Mouse (Mus musculus): Measurements from ENCODE around the gene Zfpm1.

The Zfpm1 gene

DNA sequence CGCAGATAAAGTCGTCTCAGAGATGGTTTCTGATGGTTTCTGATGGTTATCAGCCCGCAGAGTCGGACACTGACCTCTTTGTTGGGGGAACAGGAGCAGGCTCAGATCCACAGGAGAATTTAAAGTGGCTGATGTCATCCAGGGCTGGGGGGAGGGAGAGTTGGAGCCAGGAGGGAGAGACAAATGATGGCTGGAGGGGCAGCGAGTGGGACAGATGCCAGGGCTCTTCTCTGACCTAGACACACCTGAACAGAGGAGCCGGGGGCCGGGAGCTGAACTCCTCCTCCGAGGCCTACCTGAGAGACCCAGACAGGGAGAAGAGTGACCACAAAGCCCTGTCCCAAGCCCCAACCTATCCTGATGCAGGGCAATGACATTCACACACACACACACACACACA lies 47.1 kb downstream of the Zfpm1 start:
- no peak for DNase-seq

- DNase-seq, result no peak
These were observed 47.8 kb downstream of the Zfpm1 start for GRCm38 (mm10) chr8:122329553-122330239.

DNA sequence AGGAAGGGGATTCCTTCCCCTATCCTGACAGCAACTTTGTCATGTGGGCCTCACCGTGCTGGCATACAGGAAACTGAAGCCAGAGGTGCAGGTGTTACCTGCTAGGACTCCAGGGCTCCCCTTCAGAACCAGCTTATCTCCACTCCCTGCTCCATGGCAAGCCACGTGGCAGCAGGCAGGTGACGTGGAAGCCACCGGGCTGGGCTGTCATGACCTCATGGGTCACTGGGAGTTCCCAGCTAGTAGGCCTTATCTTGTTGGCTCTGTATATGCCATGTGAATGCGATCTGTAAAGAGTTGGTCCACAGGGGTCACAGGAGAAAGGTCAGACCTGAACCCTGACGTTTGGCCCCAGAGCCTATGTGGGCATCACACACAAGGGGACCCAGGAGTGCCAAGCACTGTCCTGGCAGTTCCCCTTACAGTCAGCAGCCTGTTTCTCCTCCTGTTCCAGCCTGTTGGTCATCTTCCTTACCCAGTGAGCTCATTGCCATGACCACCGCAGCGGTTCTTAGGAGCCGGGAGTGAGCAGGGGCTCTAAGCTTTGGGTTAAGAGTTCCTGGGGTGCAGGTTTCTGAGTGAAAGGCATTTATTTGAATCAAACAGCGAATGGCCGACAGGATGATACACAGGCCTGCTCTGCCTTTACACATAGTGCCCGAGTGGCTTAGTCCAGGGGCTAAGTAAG lies 48.6 kb downstream of the Zfpm1 start:
- DNase-seq, result no peak

DNA sequence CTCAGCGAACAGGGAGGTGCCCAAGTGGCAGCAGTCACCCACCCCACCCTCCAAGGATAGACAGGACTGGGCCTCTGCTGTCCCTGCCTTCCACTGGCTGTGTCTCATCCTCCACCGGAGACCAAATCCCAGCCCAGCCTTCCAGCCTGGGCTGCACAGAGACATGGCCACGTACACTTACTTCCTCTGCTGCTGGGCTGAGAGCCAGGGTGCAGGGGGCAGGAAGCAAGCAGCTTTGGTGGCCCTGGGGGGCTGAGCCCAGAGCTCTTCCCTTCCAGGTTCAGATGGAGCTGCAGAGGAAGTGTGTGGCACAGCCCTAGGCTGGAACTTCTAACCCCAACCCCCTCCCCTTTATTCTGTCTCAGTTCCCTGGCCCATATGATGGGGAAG lies 49.2 kb downstream of the Zfpm1 start:
- DNase-seq, result peak; percentile 81 to 84

- peak; percentile 77 to 91 for DNase-seq
These were observed 51.0 kb downstream of the Zfpm1 start for GRCm38 (mm10) chr8:122332753-122333506.

- no peak for DNase-seq
These were observed 51.6 kb downstream of the Zfpm1 start for GRCm38 (mm10) chr8:122333531-122333930.

DNA sequence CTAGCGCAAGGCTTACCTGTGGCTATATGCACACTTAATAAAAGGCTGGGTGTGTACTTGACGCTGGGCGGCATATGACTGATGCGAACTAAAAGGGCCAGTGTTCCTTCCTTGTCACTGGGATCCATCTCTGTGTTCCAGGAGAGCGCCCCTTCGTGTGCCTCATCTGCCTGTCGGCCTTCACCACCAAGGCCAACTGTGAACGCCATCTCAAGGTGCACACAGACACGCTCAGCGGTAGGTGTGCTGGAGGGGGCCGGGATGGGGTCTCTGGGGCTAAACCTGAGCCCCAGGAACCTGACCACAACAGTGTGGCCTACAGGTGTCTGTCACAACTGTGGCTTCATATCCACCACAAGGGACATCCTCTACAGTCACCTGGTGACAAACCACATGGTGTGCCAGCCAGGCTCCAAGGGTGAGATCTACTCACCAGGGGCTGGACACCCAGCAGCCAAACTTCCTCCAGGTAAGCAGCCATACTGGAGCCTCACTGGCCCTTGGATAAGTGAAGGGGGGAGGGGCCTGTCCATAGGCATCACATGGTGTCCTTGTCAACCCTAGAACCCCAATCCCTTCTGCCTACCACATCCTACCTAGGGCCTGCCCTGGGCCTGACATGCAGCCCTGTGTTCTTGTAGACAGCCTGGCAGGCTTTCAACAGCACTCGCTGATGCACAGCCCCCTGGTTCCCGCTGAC lies 53.0 kb downstream of the Zfpm1 start:
- peak in 1 of 2 experiments; percentile 18 for DNase-seq

- peak; percentile 21 to 65 for DNase-seq
These were observed 53.8 kb downstream of the Zfpm1 start for GRCm38 (mm10) chr8:122335638-122336250.

DNA sequence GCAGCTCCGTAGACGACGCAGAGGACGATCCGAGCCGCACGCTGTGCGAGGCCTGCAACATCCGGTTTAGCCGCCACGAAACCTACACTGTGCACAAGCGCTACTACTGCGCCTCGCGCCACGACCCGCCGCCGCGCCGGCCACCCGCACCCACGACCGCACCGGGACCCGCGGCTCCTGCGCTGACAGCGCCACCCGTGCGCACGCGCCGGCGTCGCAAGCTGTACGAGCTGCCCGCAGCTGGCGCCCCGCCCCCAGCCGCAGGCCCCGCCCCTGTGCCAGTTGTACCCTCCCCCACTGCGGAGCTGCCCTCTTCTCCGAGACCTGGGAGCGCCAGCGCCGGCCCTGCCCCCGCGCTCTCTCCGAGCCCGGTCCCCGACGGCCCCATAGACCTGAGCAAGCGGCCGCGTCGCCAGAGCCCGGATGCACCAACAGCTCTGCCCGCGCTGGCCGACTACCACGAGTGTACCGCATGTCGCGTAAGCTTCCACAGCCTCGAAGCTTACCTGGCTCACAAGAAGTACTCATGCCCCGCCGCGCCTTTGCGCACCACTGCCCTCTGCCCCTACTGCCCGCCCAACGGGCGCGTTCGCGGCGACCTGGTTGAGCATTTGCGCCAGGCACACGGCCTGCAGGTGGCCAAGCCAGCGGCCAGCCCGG lies 54.4 kb downstream of the Zfpm1 start:
- peak; percentile 47 to 77 for DNase-seq

DNA sequence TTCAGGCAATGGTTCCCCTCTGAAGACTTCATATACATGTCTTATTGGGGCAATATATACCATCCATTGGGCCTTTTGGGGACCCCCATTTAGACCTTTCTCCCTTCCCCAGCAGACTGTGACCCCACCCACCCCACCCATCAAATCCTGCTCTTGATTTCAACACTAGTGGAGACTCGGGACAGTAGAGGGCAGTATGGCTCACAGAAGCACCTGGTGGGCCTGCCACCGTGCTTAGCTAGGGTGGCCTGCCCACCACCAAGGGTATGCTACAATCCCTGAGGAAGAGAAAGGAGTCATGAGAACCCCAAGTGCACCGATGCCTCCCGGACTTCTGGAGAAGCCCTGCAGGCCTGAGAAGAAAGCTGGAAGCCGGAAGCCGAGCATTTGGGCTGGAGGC lies 56.9 kb downstream of the Zfpm1 start:
- no peak for DNase-seq

GRCm38 (mm10) chr8:122340761-122341160 lies 58.8 kb downstream of the Zfpm1 start:
- DNase-seq, result no peak

DNA sequence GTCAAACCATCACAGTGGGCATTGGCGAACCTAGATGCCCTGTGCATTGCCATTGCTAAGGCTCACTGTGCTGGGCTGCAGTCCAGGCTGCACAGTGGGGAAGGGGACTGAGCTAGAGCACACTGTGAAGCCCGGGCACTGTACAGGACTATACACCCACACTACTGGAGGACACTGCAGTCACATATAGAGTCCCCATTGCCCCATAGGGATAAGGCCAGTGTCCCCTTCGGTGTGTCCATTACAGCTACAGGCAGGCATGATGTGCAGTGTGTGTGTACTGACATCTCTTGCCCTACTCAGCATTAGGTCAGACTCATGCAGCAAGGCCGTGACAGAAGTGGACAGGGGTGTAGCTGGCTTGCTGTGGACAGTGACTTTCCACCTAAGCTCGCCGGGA lies 59.8 kb downstream of the Zfpm1 start:
- no peak for DNase-seq

- DNase-seq, result no peak
These were observed 60.4 kb downstream of the Zfpm1 start for GRCm38 (mm10) chr8:122342362-122342761.

DNA sequence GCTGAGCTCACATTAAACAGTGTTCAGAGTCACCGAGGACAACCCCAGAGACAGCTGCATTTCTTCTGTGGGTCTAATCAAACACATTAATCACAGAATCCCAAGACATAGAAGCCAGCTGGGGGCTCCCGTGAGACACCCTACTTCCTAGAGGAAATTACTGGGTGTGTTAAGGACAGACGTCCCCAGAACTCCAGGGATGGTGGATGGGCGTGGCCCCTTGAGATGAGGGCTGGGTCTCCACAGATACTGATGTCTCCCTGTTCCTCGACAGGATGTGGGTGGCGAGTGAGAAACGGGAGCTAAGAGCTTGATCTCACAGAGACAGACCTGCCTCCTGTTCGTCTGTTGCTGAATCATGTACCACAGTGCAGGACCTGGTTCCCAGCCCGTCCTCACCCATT lies 60.9 kb downstream of the Zfpm1 start:
- peak; percentile 59 to 67 for DNase-seq

DNA sequence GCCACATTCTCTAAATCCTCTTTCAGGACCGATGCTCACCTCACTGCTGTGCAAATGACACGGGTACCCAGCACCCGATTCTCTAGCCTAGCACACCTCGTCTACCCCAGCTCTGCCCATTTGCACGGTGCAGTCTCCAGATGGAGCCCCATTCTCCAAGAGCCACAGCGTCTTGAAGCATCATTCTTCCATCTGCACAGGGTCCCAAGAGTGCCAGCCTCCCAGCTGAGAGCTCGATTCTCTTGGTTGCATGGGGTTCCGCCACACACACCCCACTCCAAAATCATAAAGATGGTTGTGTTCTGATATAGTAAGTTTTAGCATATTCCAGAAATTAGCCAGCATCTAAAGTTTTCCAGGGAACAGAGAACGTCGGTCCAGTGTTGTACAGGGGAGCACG lies 61.4 kb downstream of the Zfpm1 start:
- DNase-seq, result no peak

- peak; percentile 18 to 56 for DNase-seq
These were observed 61.8 kb downstream of the Zfpm1 start for GRCm38 (mm10) chr8:122343758-122344157.

GRCm38 (mm10) chr8:122344219-122344618 lies 62.3 kb downstream of the Zfpm1 start:
- DNase-seq, result no peak

GRCm38 (mm10) chr8:122345181-122346095 lies 63.5 kb downstream of the Zfpm1 start:
- no peak for DNase-seq

GRCm38 (mm10) chr8:122347811-122348552 lies 66.0 kb downstream of the Zfpm1 start:
- no peak for DNase-seq
